Mouse (Mus musculus) embryonic facial prominence, embryonic 14.5 days (tissue): Measurements from ENCODE around the gene Rad51c. TPM values are rescaled to one million over a fixed set of nuclear protein-coding genes. Genes with fewer than 3 reads are reported as not detected.
"Not testable (repeated sequence)": the region's sequence is repeated elsewhere in the genome, so short reads cannot be mapped to it uniquely, and the experiment has no call there.

Source experiments
- ATAC-seq: fragments of 200-750 bp; cut with Nextera tagmentation; 2 replicates; pipeline ENCODE4 v1.8.0; 2017; ENCODE audit warnings: low read depth, moderate number of reproducible peaks, moderate TSS enrichment
- DNase-seq: peaks from one replicate; pipeline ENCODE4 v3.0.0-alpha.2; 2015; ENCODE audit warnings: low spot score
- H3K27ac ChIP-seq: fragments of 300-500 bp; sonication (generic); replicated peaks from 2 replicates; pipeline ENCODE4 v1.5.1; 2014; ENCODE audit warnings: low read depth, mild to moderate bottlenecking, low read length, moderate library complexity
- H3K27me3 ChIP-seq: fragments of 300-500 bp; sonication (generic); replicated peaks from 2 replicates; pipeline ENCODE4 v1.6.1; 2014; ENCODE audit warnings: low read length; ENCODE audit not compliant: control insufficient read depth, insufficient read depth
- H3K36me3 ChIP-seq: fragments of 300-500 bp; sonication (generic); 2 replicates; pipeline ENCODE4 v1.6.1; 2014; ENCODE audit warnings: low read length, mixed read lengths; ENCODE audit not compliant: control insufficient read depth, insufficient read depth
- H3K4me1 ChIP-seq: fragments of 300-500 bp; sonication (generic); 2 replicates; pipeline ENCODE4 v1.6.1; 2014; ENCODE audit warnings: antibody characterized with exemption, low read length; ENCODE audit not compliant: control insufficient read depth, insufficient read depth
- H3K4me2 ChIP-seq: fragments of 300-500 bp; sonication (generic); 2 replicates; pipeline ENCODE4 v1.6.1; 2014; ENCODE audit warnings: low read depth, mild to moderate bottlenecking, low read length, moderate library complexity, mixed read lengths
- H3K4me3 ChIP-seq: fragments of 300-500 bp; sonication (generic); 2 replicates; pipeline ENCODE4 v1.5.1; 2014; ENCODE audit warnings: low read depth, mild to moderate bottlenecking, low read length
- H3K9ac ChIP-seq: fragments of 300-500 bp; sonication (generic); 2 replicates; pipeline ENCODE4 v1.6.1; 2014; ENCODE audit warnings: low read depth, mild to moderate bottlenecking, low read length, moderate library complexity, mixed read lengths
- H3K9me3 ChIP-seq: fragments of 300-500 bp; sonication (generic); 2 replicates; pipeline ENCODE4 v1.6.1; 2016; ENCODE audit warnings: low read length; ENCODE audit not compliant: control insufficient read depth
- WGBS: fragments of 180-500 bp; shearing (Covaris S2); extraction: QIAGEN DNeasy Blood & Tissue Kit; methylation state at CpG from one replicate; pipeline ENCODE4 v1.1.7; 2014; 5-methylcytosine and 5-hydroxymethylcytosine counted together
- polyA plus RNA-seq: library from polyadenylated mRNA; unstranded; fragments of >200 nt; fragmentation: Nextera tagmentation; extraction: Ambion mirVana; gene quantifications from 2 replicates; pipeline ENCODE4 v1.2.1, GENCODE M21; 2014

The Rad51c gene
- 5.2 and 7.2 TPM in 2 replicates for polyA plus RNA-seq

DNA sequence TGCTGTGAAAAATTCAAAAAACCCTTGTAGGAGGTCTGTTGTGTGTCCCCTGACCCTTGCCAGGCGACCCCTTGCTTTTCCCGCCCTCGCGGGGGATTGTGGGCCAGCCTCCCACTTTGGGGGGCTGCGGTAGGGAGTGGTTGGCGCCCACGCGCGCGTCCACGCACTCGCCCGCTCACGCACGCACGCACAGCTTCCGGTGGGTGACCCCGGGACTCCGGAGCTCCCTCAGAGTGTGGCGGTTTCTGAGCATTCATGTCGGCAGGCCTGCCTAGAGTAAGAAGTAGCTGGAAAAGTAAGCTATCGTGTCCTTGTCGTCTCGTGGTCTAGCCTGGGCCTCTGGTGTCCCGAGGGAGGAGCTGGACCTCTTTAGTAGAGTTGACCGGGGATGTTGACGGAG is at the start of gene Rad51c, which contains the start of gene Tex14:
TSS of gene Rad51c (minus strand) at position 79 of the 400 bp plus-strand sequence.
TSS of gene Tex14 (plus strand) at position 190 of the 400 bp plus-strand sequence.
- H3K9ac ChIP-seq: peak within 1 kb of the TSS; percentile 80
- peaks cover 4% of the 10 kb centered on the region for H3K4me1 ChIP-seq
- H3K36me3 ChIP-seq: no peaks in the 10 kb centered on the region
- no peak for ATAC-seq
- H3K4me2 ChIP-seq: peak within 1 kb of the TSS; percentile 74
- peak within 1 kb of the TSS; percentile 95 for H3K27ac ChIP-seq
- H3K27me3 ChIP-seq: no peaks in the 10 kb centered on the region
- no peak for DNase-seq
- H3K4me3 ChIP-seq: peak within 1 kb of the TSS; percentile 64
- H3K9me3 ChIP-seq: no peaks in the 10 kb centered on the region
- 79% methylated on average over 27 of the region's 27 CpGs for WGBS

DNA sequence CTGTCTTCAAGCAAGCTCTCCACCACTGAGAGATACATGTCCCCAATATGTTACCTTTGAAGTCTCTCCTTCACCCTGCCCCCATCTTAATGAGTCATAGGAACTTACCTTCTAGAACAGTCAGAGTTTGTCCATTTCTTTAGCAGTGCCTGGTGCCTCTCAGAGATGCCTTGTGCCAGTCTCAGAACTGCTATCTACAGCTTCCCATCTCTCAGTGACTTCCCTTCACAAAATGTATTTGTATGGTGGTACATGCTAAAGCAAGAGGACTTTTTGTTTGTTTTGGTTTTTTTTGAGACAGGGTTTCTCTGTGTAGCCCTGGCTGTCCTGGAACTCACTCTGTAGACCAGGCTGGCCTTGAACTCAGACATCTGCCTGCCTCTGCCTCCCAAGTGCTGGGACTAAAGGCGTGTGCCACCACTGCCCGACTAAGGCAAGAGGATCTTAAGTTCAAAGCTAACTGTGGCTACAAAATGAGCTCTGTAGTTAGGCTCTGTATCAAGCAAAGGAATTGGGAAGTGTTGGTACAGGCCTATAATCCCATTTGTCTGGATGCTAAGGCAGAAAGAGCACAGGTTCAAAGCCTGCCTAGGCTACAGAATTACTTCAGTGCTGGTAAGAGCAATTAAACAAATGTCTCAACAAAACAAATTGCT is 49.4 kb upstream of the Rad51c start:
- H3K36me3 ChIP-seq: no peaks in the 10 kb centered on the region
- no peaks in the 10 kb centered on the region for H3K9me3 ChIP-seq
- no peak overlapping the region for H3K27ac ChIP-seq
- H3K4me1 ChIP-seq: peaks cover 5% of the 10 kb centered on the region; the same call in 1 of the 2 replicates
- ATAC-seq: no peak
- no peaks in the 10 kb centered on the region for H3K27me3 ChIP-seq
- WGBS: 90% methylated on average over 2 of the region's 2 CpGs
- DNase-seq: no peak
- no peak overlapping the region for H3K4me2 ChIP-seq
- H3K9ac ChIP-seq: no peak overlapping the region
- H3K4me3 ChIP-seq: no peak overlapping the region

DNA sequence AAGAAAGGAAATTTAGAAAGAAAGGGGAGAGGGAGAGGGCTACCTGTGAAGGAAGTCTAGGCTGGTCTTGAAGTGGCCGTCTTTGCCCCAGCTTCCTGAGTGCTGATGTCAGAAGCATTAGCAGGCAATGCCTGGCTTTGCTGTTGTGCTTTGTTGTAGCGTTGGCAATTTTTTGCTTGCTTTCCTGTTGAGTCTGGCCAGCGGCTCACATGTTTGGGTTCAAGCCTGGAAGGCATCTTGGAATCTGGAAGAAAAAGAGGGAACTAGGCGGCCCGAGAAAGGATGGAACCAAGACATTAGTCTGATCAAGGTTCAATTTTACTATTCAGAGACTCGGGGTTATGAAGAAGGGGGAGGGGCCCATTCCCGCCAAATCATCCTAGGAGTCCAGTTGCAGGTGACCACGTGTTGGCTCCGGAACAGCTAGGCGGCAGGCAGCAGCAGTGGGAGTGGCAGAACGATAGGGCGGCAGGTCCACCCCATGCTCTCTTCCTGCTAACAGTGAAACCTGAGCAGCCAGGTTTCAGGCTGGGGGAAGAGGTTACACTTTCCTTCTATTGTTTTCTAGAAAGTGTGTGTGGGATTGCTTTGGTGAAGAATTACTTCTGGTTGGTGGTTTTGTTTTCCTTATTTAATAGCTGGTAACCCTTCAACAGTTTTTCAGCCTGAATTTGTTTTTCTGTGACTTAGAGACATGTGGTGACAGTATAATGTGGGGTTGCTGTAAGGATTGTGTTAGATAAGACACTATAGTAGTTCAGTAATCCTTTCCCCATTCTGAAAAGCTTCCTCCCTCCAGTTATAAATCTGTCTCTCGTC is 48.7 kb upstream of the Rad51c start:
- 0 out of 2 replicates have a peak overlapping the region, but pooled peaks have one; percentile 0 for H3K4me2 ChIP-seq
- no peak for DNase-seq
- H3K4me3 ChIP-seq: no peak overlapping the region
- no peaks in the 10 kb centered on the region for H3K27me3 ChIP-seq
- peaks cover 5% of the 10 kb centered on the region; the same call in 1 of the 2 replicates for H3K4me1 ChIP-seq
- no peaks in the 10 kb centered on the region for H3K36me3 ChIP-seq
- no peaks in the 10 kb centered on the region for H3K9me3 ChIP-seq
- ATAC-seq: no peak
- H3K9ac ChIP-seq: no peak overlapping the region
- H3K27ac ChIP-seq: no peak overlapping the region
- 15% methylated on average over 13 of the region's 13 CpGs for WGBS

DNA sequence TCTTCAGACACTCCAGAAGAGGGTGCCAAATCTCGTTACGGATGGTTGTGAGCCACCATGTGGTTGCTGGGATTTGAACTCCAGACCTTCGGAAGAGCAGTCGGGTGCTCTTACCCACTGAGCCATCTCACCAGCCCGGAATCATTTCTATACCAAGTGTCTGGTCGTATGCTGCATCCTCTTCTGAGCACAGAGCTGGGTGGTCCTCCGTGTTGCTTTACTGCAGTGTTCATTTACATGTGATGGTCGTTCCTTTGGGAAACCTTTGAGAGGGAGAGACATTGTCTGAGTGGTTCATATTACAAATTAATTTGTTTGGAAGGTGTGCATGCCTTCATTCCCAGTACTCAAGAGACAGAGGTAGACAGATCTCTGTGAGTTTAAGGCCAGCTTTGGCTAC is 48.0 kb upstream of the Rad51c start:
- 65% methylated on average over 6 of the region's 8 CpGs for WGBS
- not testable (repeated sequence) for H3K36me3 ChIP-seq, H3K27me3 ChIP-seq, H3K4me2 ChIP-seq, DNase-seq, H3K4me3 ChIP-seq, H3K9ac ChIP-seq, H3K27ac ChIP-seq, H3K4me1 ChIP-seq, ATAC-seq, H3K9me3 ChIP-seq

DNA sequence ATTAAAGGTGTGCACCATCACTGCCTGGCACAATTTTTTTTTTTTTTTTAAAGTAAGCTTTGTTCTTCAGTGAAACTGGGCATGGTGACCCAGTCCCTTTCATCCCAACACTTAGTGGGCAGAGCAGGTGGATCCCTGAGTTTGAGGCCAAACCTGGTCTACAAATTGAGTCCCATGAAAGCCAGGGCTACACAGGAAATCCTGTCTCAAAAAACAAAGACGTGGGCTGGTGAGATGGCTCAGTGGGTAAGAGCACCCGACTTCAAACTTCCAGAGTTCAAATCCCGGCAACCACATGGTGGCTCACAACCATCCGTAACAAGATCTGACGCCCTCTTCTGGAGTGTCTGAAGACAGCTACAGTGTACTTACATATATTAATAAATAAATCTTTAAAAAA is 45.1 kb upstream of the Rad51c start:
- DNase-seq, H3K9me3 ChIP-seq, H3K27ac ChIP-seq, H3K27me3 ChIP-seq, H3K9ac ChIP-seq, H3K36me3 ChIP-seq, H3K4me3 ChIP-seq, H3K4me2 ChIP-seq, ATAC-seq, H3K4me1 ChIP-seq: not testable (repeated sequence)
- WGBS: 52% methylated on average over 5 of the region's 5 CpGs

DNA sequence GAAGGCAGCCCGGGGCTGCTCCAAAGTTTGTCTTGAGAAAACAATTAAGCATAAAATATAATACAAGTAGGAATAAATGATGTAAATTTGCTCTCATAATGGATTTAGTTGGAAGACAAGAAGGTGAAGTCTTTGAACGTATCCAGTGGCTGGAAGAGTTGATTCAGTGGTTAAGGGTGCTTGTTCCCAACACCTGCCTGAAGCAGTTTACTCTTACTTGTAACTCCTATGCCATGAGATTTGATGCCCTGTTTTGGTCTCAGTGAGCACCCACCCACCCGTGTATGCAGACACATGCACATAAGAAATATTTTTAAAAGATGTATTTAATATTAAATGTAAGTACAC is 44.4 kb upstream of the Rad51c start:
- Histone ChIP-seq H3K36me3 (no peaks in the 10 kb centered on the region), H3K27ac (peak overlapping the region; percentile 83), H3K4me3 (no peak overlapping the region), H3K4me1 (peaks cover 5% of the 10 kb centered on the region; the same call in 1 of the 2 replicates), H3K27me3 (no peaks in the 10 kb centered on the region), H3K4me2 (no peak overlapping the region), H3K9ac (no peak overlapping the region), H3K9me3 (no peaks in the 10 kb centered on the region)
- DNase-seq (no peak), ATAC-seq (no peak)
- 6% methylated on average over 3 of the region's 3 CpGs for WGBS

DNA sequence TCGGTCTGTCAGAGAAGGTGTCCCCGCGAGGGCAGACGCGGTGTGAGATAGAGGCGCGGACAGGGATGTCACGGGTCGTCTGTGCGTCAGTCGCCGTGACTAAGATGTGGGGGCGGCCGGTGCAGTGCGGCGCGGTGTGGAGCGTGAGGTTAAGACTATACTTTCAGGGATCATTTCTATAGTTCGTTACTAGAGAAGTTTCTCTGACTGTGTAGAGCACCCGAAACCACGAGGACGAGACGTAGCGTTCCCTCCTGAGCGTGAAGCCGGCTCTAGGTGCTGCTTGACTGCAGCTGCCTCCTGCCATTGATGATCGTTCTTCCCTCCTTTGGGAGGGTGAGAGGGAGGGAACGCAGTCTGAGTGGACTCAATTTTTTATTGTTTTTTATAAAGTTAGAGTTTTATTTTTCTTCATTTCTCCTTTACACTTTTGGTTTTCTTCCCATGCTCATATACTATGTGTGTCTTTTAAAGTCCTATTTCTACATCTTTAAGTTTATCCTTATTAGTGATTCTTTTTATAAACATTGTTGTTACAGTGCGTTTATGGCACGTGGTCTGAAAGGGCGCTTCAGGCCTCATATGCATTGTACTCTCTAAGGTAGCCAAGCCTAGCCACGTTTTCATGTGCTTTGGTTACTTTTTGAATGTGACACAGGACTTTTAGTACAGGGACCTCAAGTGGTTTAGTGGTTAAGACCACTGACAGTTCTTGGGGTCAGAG is 43.9 kb upstream of the Rad51c start:
- Histone ChIP-seq H3K9ac (peak overlapping the region; percentile 55; the same call in 1 of the 2 replicates), H3K4me3 (peak overlapping the region; percentile 39; the same call in 1 of the 2 replicates), H3K4me2 (peak overlapping the region; percentile 62), H3K27ac (peak overlapping the region; percentile 83)
- WGBS: under 1% methylated on average over 6 of the region's 32 CpGs
- DNase-seq: peak; percentile 95
- peak; percentile 95 for ATAC-seq
- not testable (repeated sequence) for H3K4me1 ChIP-seq, H3K36me3 ChIP-seq, H3K27me3 ChIP-seq, H3K9me3 ChIP-seq

DNA sequence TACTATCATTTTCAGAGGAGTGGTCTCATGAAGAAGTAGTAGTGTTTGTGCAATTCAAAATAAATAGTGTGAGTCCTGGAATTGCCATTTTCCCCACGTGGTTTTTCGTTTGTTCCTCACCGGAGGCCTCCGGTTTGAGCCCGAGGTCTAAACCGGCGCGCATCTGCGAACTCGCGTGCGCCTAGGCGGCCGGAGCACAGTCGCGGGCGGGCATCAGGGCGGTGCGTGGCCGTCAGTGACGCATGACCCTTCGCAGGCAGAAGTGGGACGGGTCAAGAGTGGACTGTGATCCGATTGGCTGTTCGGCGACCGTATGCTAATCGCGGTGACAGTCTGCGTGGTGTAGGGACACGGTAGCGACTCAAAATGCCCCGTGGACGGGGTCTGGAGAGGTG is 43.3 kb upstream of the Rad51c start:
- Histone ChIP-seq H3K27ac (peak overlapping the region; percentile 58), H3K4me2 (peak overlapping the region; percentile 62), H3K9ac (peak overlapping the region; percentile 55), H3K4me3 (peak overlapping the region; percentile 39)
- not testable (repeated sequence) for H3K4me1 ChIP-seq, H3K9me3 ChIP-seq, H3K27me3 ChIP-seq, H3K36me3 ChIP-seq
- WGBS: under 1% methylated on average over 26 of the region's 34 CpGs
- peak; percentile 93 for ATAC-seq
- DNase-seq: peak; percentile 80
